Mouse (Mus musculus): Measurements from ENCODE around the gene Sema4c. TPM values are rescaled to one million over a fixed set of nuclear protein-coding genes. Genes with fewer than 3 reads are reported as not detected.

Gene Sema4c
- total RNA-seq (2023), result 1.4 TPM

DNA sequence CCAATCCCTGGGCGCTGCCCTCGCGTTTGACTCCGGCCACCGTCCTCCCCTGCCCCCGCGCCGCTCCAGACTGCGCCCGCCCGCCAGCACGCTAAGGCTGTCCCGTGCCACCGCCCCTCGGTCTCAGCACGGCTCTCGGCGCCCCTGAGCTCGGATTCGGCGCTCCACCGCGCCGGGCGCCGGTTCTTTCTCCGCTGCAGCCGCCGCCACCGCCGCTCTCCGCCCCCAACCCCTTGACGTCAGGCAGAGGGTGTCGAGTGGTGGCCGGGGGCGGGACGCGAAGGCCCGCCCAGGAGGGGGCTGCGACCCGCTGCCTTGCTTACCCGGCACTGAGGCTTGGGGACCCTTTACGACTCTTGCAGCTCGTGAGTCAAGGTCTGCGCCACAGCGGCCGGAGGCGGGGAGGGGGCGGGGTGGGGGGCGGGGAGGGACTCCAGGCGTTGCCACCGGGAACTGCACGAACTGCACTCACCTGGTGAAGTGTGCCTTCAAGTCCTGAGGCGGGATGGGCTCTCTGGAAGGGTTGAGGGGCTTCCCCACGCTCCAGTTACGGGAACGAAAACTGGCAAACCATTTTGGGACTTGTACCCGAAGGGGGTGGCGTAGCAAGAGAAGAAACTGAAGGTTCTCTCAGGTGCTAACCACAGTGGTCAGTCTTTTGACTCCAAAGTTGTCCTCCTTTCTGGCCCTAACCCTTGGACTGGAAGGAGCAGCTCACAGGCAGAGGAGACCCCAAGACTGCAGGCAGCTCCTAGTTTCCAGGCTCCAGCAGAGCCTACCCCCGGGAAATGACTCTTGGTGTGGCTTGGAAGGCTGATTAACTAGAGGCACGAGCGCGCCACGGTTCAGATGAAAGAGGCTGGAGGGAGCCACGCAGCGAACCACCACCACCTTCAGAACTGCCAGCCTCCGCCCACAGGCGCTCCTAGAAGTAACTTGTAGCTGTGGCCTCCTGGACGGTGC, at the start of gene Sema4c:
Sema4c (minus strand) TSS at position 319 of the 963 bp plus-strand sequence.

DNA sequence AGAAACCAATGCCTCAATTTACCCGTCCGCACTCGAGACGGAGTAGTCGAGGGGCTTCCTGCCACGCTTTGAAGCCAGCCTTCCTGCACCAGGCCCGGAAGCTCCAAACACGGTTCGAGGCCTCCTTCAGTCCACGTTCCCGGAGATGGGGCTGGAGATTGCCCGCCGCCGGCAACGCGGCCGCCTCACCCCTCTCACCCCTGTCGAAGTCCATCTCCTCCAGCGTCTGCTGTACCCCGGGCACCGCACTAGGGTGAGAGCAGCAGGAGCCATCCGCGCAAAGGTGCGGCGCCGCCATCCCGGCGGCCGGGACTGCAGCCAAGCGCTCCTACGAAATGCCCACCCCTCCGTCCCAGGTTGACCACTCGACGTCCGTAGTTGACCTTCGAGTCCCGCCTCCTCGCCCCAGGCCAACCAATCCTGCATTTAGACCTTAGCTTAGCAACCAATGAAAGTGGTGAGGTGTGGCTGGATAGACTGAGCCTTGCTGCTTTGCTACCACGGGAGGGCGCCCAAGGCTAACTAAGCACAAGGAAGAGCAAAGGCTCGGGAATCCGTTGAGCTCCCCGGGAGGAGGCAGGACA, 11.2 kb downstream of the Sema4c start, which contains the start of gene Ankrd39:
Ankrd39 (minus strand) TSS at position 558 of the 584 bp plus-strand sequence.

DNA sequence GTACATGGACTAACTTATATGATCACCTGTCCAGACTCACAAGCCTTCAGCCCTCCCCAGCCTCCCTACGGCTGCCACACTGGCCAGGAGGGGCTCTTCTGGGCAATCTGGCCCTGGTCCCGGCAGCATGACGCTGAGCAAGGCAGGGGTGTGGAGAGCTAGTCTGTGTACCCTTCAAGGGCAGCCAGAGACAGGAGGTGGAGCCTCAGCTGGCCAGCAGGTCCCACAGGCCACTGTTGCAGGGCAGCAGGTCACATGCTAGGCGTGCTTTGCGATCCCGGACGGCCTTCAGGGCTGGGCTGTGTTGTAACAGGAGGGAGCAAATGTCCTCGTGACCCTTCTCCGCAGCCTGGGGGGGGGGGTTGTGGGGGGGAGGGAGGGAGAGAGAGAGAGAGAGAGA, 19.0 kb downstream of the Sema4c start, which contains the start of gene Gm42417:
Gm42417 (minus strand) TSS at position 244 of the 400 bp plus-strand sequence.

DNA sequence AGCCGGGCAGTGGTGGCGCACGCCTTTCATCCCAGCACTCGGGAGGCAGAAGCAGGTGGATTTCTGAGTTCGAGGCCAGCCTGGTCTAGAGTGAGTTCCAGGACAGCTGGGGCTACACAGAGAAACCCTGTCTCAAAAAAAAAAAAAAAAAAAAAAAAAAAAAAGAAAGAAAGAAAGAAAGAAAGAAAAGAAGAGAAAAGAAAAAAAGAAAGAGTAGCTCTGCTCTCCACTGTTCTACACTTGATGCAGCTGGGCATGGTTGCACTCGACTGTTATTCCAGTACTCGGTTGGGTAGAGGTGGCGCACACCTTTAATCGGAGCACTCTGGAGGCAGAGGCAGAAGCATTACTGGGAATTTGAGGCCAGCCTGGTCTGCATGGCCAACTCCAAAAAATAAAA, 21.4 kb downstream of the Sema4c start, which contains the start of gene Ankrd23:
Ankrd23 (minus strand) TSS at position 101 of the 400 bp plus-strand sequence.

DNA sequence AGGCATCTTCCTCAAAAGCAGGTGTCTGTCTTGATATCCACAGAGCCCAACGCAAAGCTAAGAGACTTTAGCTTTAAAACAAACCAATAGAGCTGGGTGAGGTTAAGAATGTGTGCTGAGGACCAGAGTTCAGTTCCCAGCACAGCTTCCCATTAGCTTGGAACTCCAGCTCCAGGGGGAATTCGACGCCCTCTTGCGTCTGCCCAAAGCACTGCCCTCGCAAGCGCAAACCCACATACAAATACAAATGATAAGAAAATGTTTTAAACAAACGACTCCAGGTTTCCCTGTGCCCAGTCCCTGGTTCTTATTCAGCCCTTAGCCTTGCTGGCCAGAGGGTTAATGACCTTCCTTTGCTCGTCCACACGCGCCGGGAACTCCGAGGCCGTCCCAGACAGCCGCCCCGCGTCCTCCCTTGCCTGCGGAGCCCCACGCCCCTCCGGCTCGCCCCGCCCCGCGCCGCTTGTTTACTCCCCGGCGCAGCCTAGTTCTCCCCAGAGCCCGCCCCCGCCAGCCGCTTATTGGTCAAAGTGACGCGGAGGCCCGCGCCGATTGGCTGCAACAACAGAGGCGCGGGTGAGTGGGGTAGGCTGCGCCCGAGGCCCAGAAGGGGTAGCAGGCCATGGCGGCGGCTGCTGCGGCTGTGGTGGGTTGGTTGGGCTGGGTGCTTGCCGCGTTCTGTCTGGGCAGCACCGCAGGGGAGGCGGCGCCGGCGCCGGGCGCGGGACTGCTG, 46.7 kb downstream of the Sema4c start, which contains the start of gene Cnnm3:
Cnnm3 (plus strand) TSS at position 579 of the 733 bp plus-strand sequence.

Other genes starting within 250 kb of the Sema4c start
- gene Kansl3, start 189.2 kb downstream of the Sema4c start, total RNA-seq (2023), result 99.8 TPM
- gene Fer1l5, start 186.1 kb downstream of the Sema4c start, total RNA-seq (2023), result not detected
- 25.6 TPM for gene Lman2l, start 113.1 kb downstream of the Sema4c start, total RNA-seq (2023)
- gene Cnnm4, start 86.7 kb downstream of the Sema4c start, total RNA-seq (2023), result 19.5 TPM
- gene Cnnm3, start 46.5 kb downstream of the Sema4c start, total RNA-seq (2023), result 47.6 TPM
- gene Ankrd23, start 21.5 kb downstream of the Sema4c start, total RNA-seq (2023), result 31.5 TPM
- gene Gm42417, start 18.9 kb downstream of the Sema4c start, total RNA-seq (2023), result not detected
- gene Ankrd39, start 10.9 kb downstream of the Sema4c start, total RNA-seq (2023), result 26.5 TPM
- gene Fam178b, start 124.8 kb upstream of the Sema4c start, total RNA-seq (2023), result not detected
- gene Cox5b, start 133.1 kb upstream of the Sema4c start, total RNA-seq (2023), result 235 TPM
- gene 4933424G06Rik, start 151.8 kb upstream of the Sema4c start, total RNA-seq (2023), result not detected
- 253 TPM for gene Actr1b, start 156.1 kb upstream of the Sema4c start, total RNA-seq (2023)
- gene Zap70, start 203.4 kb upstream of the Sema4c start, total RNA-seq (2023), result 236 TPM

Measured in CD4-positive naive resting alpha-beta T cell, adult 57 days (primary cell).